Mouse (Mus musculus) intestine, embryonic 16.5 days (tissue): ENCODE measurements at regions not wholly inside any gene's neighbourhood (a gene's known extent, or its start where the extent isn't known, plus 50 kb on each side); places are given as distances from the start of the nearest gene placed in this dataset.

Source experiments
- ATAC-seq: fragments of 200-750 bp; cut with Nextera tagmentation; 2 replicates; pipeline ENCODE4 v1.8.0; 2017; ENCODE audit warnings: moderate TSS enrichment, moderate library complexity
- H3K27ac ChIP-seq: fragments of 300-500 bp; sonication (generic); 2 replicates; pipeline ENCODE4 v1.5.1; 2014; ENCODE audit warnings: mild to moderate bottlenecking, low read length
- H3K27me3 ChIP-seq: fragments of 300-500 bp; sonication (generic); replicated peaks from 2 replicates; pipeline ENCODE4 v1.6.1; 2014; ENCODE audit warnings: low read length, control low read depth, mixed read lengths; ENCODE audit not compliant: control insufficient read depth, insufficient read depth
- H3K36me3 ChIP-seq: fragments of 300-500 bp; sonication (generic); 2 replicates; pipeline ENCODE4 v1.6.1; 2014; ENCODE audit warnings: low read length, control low read depth; ENCODE audit not compliant: control insufficient read depth, insufficient read depth
- H3K4me1 ChIP-seq: fragments of 300-500 bp; sonication (generic); 2 replicates; pipeline ENCODE4 v1.6.1; 2014; ENCODE audit warnings: low read length, control low read depth, mixed read lengths; ENCODE audit not compliant: control insufficient read depth, insufficient read depth
- H3K4me2 ChIP-seq: fragments of 300-500 bp; sonication (generic); 2 replicates; pipeline ENCODE4 v1.6.1; 2014; ENCODE audit warnings: low read depth, low read length, control low read depth
- H3K4me3 ChIP-seq: fragments of 300-500 bp; sonication (generic); 2 replicates; pipeline ENCODE4 v1.5.1; 2014; ENCODE audit warnings: mild to moderate bottlenecking, low read length
- H3K9ac ChIP-seq: fragments of 300-500 bp; sonication (generic); 2 replicates; pipeline ENCODE4 v1.6.1; 2014; ENCODE audit warnings: low read depth, low read length
- H3K9me3 ChIP-seq: fragments of 300-500 bp; sonication (generic); 2 replicates; pipeline ENCODE4 v1.6.1; 2016; ENCODE audit warnings: low read length, control low read depth; ENCODE audit not compliant: control insufficient read depth
- WGBS: fragments of 180-500 bp; shearing (Covaris S2); extraction: QIAGEN DNeasy Blood & Tissue Kit; methylation state at CpG from one replicate; pipeline ENCODE4 v1.1.7; 2014; 5-methylcytosine and 5-hydroxymethylcytosine counted together

- no peak overlapping the region for H3K9ac ChIP-seq
- H3K27me3 ChIP-seq, result no peaks in the 10 kb centered on the region
- 76% methylated on average over 2 of the region's 2 CpGs for WGBS
- no peak for ATAC-seq
- no peaks in the 10 kb centered on the region for H3K4me1 ChIP-seq
- no peaks in the 10 kb centered on the region for H3K9me3 ChIP-seq
- no peak overlapping the region for H3K4me3 ChIP-seq
- no peak overlapping the region for H3K4me2 ChIP-seq
- H3K27ac ChIP-seq, result no peak overlapping the region
- no peaks in the 10 kb centered on the region for H3K36me3 ChIP-seq
Measured at GRCm38 (mm10) chr10:12017286-12017685, 674.1 kb downstream of the Epm2a start.

GRCm38 (mm10) chr10:12018281-12018680 lies 675.1 kb downstream of the Epm2a start:
- H3K9ac ChIP-seq, result no peak overlapping the region
- no peak overlapping the region for H3K27ac ChIP-seq
- H3K4me3 ChIP-seq, result no peak overlapping the region
- no peak for ATAC-seq
- H3K27me3 ChIP-seq, result no peaks in the 10 kb centered on the region
- H3K36me3 ChIP-seq, result no peaks in the 10 kb centered on the region
- H3K4me1 ChIP-seq, result no peaks in the 10 kb centered on the region
- no peak overlapping the region for H3K4me2 ChIP-seq
- no peaks in the 10 kb centered on the region for H3K9me3 ChIP-seq
- 26% methylated on average over 5 of the region's 5 CpGs for WGBS

DNA sequence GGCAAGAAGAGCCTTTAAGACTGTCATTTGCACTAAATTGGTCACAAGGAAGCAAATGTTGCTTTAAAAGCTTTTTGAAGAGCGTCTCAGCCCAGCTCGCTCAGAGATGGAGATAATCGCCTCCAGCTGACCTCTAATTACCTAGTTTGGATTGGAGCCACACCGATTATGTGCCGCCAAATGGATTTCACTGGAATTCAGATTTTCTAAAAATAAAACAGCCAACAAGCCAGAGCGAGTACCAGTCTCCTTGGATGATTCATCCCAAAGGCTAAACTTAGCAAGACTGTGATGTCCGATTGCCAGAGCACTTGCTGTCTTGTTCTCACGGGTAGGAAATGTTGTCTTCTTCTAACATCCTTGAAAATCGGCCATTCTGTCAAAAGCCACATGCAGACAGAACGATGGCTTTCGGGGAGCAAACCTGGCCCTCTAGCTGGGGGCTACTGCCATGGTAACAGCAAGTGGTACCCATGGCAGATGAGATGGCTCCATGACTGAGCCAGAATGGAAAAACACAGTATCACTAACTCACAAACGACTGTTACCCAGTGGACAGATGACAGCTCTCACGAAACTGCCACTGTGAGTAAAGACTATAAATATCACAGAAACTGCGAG lies 676.1 kb downstream of the Epm2a start:
- no peaks in the 10 kb centered on the region for H3K36me3 ChIP-seq
- 66% methylated on average over 14 of the region's 14 CpGs for WGBS
- H3K4me3 ChIP-seq, result no peak overlapping the region
- H3K9me3 ChIP-seq, result no peaks in the 10 kb centered on the region
- H3K27me3 ChIP-seq, result no peaks in the 10 kb centered on the region
- ATAC-seq, result no peak
- H3K9ac ChIP-seq, result no peak overlapping the region
- H3K27ac ChIP-seq, result no peak overlapping the region
- H3K4me1 ChIP-seq, result no peaks in the 10 kb centered on the region
- no peak overlapping the region for H3K4me2 ChIP-seq

- 88% methylated on average over 4 of the region's 4 CpGs for WGBS
- ATAC-seq, result no peak
- no peak overlapping the region for H3K4me2 ChIP-seq
- no peak overlapping the region for H3K27ac ChIP-seq
- no peaks in the 10 kb centered on the region for H3K4me1 ChIP-seq
- no peaks in the 10 kb centered on the region for H3K27me3 ChIP-seq
- no peak overlapping the region for H3K4me3 ChIP-seq
- H3K9ac ChIP-seq, result no peak overlapping the region
- H3K9me3 ChIP-seq, result no peaks in the 10 kb centered on the region
- H3K36me3 ChIP-seq, result no peaks in the 10 kb centered on the region
Measured at GRCm38 (mm10) chr10:12020576-12020975, 677.4 kb downstream of the Epm2a start.

DNA sequence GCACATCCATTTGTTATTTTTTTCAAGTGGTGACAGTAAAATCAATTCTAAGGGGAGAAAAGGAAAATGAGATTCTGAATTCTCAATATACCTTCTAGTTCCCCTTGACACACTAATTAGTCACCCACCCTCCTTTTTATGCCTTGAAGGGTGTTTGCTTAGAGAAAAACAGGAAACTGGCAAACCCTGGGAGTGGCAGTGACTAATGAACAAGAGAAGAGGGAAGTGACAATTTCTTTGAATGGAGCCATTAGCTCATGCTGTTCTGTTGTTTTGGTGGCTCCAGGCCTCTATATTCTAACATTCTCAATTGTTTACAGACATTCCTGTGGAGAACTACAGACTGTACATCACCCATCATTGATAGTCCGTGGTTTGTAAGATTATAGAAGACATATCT lies 692.0 kb downstream of the Epm2a start:
- ATAC-seq, result no peak
- no peaks in the 10 kb centered on the region for H3K27me3 ChIP-seq
- H3K4me3 ChIP-seq, result no peak overlapping the region
- no peaks in the 10 kb centered on the region for H3K9me3 ChIP-seq
- H3K9ac ChIP-seq, result no peak overlapping the region
- WGBS, result 55% methylated on average over 1 of the region's 1 CpGs
- H3K27ac ChIP-seq, result no peak overlapping the region
- H3K36me3 ChIP-seq, result no peaks in the 10 kb centered on the region
- H3K4me2 ChIP-seq, result no peak overlapping the region
- no peaks in the 10 kb centered on the region for H3K4me1 ChIP-seq

- Histone ChIP-seq H3K4me3 (no peak overlapping the region), H3K4me2 (no peak overlapping the region), H3K27ac (no peak overlapping the region), H3K27me3 (no peaks in the 10 kb centered on the region), H3K36me3 (no peaks in the 10 kb centered on the region), H3K4me1 (no peaks in the 10 kb centered on the region), H3K9me3 (no peaks in the 10 kb centered on the region), H3K9ac (no peak overlapping the region)
- 53% methylated on average over 2 of the region's 2 CpGs for WGBS
- peak; percentile 48; the same call in 1 of the 2 replicates for ATAC-seq
Measured at GRCm38 (mm10) chr10:12045937-12046336, 702.7 kb downstream of the Epm2a start.

- Histone ChIP-seq H3K27ac (no peak overlapping the region), H3K9me3 (no peaks in the 10 kb centered on the region), H3K9ac (no peak overlapping the region), H3K36me3 (no peaks in the 10 kb centered on the region), H3K4me1 (no peaks in the 10 kb centered on the region), H3K4me3 (no peak overlapping the region), H3K27me3 (no peaks in the 10 kb centered on the region), H3K4me2 (no peak overlapping the region)
- ATAC-seq, result no peak
- WGBS, result 71% methylated on average over 1 of the region's 1 CpGs
Measured at GRCm38 (mm10) chr10:12059728-12060127, 716.5 kb downstream of the Epm2a start.

DNA sequence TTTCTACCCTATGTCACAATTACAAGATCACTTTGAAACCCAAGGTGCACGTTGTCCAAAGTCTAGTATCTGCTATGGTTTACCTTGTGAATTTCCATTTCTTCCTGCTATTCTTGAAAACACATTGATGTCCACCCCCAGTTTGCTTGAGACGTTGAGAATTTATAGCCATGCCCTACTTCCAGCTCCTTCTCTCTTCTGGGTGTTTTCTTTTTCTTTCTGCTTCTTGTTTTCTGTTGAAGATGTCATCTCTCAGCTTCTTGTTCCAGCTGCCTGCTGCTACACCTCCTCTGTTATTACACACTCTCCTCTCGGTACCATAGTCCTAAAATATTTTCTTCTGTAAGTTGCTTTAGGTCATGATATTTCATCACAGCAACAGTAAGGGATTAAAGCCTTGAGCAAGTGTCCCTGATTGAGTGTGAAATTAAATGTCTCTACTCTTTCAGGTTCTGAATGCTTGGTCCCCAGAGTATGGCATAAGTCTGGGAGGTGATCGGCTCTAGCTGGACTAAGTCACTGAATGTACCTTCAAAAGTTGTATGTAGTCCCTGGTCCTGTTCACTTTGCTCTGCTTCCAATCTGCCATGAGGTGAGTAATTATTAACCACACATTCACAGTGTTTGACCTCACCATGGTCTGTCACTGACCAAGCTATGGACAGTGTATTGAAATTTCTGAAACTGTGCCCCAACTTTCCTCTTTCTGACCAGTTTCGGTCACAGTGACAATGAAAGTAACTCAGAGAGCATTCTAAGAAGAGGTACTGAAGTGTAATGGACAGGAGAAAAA lies 718.1 kb downstream of the Epm2a start:
- Histone ChIP-seq H3K4me1 (no peaks in the 10 kb centered on the region), H3K27me3 (no peaks in the 10 kb centered on the region), H3K4me3 (no peak overlapping the region), H3K36me3 (no peaks in the 10 kb centered on the region), H3K9me3 (no peaks in the 10 kb centered on the region), H3K27ac (no peak overlapping the region), H3K4me2 (no peak overlapping the region), H3K9ac (no peak overlapping the region)
- no peak for ATAC-seq
- WGBS, result 78% methylated on average over 5 of the region's 5 CpGs

- H3K4me1 ChIP-seq, result no peaks in the 10 kb centered on the region
- no peak overlapping the region for H3K9ac ChIP-seq
- no peak overlapping the region for H3K4me2 ChIP-seq
- no peak overlapping the region for H3K4me3 ChIP-seq
- no peak for ATAC-seq
- 42% methylated on average over 1 of the region's 1 CpGs for WGBS
- no peaks in the 10 kb centered on the region for H3K27me3 ChIP-seq
- no peaks in the 10 kb centered on the region for H3K36me3 ChIP-seq
- no peak overlapping the region for H3K27ac ChIP-seq
- H3K9me3 ChIP-seq, result no peaks in the 10 kb centered on the region
Measured at GRCm38 (mm10) chr10:12062302-12062701, 719.1 kb downstream of the Epm2a start.
